Mouse (Mus musculus) ovary, adult 2 months (tissue): ENCODE measurements around the gene Adamts4. TPM values are rescaled to one million over a fixed set of nuclear protein-coding genes. Genes with fewer than 3 reads are reported as not detected.

Experiments used
- polyA plus RNA-seq: library from polyadenylated mRNA; depleted of rRNA; stranded (reverse); fragments of >200 nt; gene quantifications from 2 replicates; pipeline ENCODE4 v1.2.3, GENCODE M21; 2012; rRNA removed

Adamts4 gene
- polyA plus RNA-seq, result 24.2 and 26.9 TPM in 2 replicates

DNA sequence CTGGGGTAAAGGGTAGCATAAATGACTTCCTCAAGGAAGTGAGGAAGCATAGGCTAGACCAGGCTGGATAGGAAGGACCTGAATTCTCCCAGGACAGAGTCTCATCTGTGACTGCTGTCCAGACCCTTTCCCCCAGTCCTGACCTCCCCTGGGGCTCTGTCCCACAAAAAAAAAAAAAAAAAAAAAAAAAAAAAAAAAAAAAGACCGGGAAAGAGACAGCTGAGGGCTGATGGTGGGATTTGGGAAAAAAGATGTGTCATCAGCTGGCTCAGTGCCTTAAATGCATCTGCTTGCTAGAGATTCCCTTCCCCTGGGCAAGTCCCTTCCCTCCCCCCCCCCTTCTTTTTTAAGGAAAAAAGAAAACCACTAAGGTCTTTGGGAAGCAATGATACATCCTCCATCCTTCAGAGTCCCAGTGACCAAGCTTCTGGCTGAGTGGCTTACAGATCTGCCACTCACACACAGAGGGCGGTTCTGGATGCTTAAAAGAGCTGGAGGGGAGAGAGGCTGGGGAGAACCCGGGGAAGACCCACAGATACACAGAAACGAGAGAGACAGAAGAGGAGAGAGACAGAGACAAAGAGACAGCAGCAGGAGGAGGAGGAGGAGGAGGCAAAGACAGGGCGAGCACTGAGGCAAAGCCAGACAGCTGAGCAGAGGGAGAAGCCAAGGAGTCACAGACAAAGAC lies at the start of gene Adamts4:
Gene Adamts4, plus strand, starts transcription at position 509 of the 688 bp plus-strand sequence.

DNA sequence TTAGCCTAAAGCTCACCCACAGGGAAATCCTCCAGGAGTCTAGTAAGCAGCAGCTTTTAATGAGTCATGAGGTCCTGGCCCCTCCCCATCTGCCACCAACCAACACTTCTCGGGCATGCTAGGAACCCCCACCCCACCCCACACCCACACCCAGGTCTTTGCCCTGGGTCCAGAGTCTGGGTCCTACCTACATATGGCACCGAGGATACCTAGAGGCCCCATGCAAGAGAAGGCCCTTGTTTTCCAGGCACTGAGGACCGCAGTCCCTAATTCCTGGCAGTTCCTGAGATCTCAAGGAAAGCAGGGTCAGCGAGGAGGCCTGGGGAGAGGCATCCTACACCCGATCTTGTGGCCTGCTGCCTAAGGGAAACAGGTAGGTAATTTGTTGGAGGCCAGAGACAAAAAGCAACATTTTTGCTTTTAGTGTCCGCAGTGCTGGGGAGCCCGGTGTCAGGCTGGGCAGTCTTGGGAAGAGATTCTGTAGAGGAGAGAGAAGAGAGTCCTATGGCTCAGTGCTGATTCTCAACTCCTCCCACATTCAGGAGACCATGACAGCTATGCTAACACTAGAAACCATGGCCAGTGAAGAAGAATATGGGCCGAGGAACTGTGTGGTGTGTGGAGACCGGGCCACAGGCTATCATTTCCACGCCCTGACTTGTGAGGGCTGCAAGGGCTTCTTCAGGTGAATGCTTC lies 36.3 kb upstream of the Adamts4 start, which contains the start of gene Nr1i3:
Gene Nr1i3, plus strand, starts transcription at position 170 of the 696 bp plus-strand sequence.

DNA sequence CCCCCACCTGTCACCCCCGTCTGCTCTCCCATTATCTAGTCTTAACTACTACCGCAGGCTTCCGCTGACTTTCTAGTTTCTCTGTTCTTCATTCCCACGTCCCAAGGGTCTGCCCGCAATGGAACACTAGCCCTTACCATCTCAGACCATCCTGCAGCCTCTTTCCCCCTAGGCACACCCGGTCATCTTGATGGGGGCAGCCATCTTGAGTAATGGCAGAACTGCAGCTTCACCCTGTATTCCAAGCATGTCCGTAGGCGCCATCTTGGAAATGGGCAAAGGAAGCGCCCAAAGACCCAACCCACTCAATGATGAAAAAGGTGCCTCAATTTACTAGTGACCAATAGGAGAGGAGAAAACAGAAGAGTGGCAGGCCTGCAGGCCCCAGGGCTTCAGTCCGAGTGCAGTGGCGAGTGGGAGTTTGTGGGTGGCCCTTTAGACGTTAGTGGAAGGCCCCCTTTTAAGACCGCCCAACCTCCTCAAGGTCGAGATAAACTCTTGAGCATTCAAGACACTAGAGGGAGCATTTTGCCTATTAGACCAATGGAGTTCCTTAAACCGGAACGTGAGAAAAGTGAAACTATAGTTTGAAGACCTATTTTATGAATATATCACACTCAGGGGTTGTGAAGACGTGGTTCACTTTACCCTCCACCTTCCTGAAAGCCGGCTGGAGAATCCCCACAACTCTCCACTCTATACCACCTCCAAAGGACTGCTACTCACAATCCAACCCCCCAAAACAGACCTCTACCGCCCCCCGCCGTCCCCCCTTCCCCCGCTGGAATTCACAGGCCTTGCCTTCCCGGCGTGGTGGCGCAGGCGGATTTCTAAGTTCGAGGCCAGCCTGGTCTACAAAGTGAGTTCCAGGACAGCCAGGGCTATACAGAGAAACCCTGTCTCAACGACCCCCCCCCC lies 27.7 kb upstream of the Adamts4 start, which contains the start of gene Tomm40l:
Gene Tomm40l, minus strand, starts transcription at position 277 of the 918 bp plus-strand sequence.

DNA sequence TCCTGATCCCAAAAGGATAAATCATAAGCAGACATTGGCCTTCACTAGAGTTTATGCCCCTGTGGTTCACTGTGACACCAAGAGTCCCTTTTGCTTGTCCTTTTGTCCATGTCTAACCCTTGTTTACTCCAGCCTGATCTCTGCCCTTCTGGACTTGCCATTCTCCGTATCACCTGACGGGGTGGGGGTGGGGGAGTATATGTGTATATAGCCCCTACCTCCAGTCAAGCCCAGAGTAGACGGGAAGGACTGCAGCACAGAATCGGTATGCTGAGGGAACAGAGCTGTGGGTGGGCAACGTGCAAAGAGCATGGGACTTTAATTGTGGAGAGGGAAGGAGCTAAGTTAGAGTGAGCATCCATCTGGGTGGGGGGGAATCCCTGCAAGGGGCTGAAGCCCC lies 25.4 kb upstream of the Adamts4 start, which contains the start of gene Apoa2:
Gene Apoa2, plus strand, starts transcription at position 198 of the 400 bp plus-strand sequence.

DNA sequence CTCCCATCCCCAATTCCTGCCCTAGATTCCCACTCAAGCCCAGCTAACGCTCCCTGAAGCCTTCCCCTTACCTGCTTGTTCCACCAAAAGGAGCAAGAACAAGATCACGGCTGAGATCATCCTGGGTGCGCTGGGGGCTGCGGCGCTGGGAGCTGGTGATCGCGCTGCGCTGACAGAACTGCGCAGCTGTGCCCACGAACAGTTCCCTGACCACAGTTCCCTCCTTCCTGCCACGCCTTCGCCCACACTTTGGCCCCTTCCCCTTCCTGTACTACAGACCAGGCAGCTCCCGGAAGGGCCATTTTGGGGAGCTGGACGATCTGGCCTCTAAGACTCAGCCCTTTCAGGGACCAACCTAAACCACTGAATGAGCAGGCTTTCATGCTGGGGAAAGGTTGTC lies 16.1 kb upstream of the Adamts4 start, which contains the start of gene Fcer1g:
Gene Fcer1g, minus strand, starts transcription at position 240 of the 400 bp plus-strand sequence.

DNA sequence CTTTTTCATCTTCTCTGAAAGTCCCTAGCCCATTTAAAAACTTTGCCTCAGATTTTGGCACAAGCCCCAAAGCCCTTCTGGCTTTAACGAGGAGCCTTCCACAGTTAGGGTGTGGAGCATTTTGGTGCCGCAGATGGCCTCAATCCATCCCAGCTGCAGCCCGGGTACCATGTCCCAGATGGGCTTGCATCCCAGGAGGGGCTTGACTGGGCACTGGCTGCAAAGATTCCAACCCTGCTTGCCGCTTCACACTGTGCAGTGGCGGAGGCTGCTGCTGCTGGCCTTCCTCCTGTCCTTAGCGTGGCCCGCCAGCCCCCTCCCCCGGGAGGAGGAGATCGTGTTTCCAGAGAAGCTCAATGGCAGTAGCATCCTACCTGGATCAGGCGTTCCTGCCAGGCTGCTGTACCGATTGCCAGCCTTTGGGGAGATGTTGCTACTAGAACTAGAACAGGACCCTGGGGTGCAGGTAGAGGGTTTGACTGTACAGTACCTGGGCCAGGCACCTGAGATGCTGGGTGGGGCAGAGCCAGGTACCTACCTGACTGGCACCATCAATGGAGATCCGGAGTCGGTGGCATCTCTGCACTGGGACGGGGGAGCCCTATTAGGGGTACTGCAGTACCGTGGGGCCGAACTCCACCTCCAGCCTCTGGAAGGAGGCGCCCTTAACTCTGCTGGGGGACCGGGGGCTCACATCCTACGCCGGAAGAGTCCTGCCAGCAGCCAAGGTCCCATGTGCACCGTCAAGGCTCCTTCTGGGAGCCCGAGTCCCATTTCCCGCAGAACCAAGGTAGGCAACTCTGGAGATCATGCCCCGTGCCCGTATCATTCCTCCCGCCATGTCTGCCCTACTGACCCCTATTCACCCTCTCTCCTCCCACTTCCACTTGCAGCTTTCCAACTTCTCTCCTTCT lies 716 bp downstream of the Adamts4 start, which contains the start of gene Ndufs2:
Gene Ndufs2, minus strand, starts transcription at position 709 of the 914 bp plus-strand sequence.

DNA sequence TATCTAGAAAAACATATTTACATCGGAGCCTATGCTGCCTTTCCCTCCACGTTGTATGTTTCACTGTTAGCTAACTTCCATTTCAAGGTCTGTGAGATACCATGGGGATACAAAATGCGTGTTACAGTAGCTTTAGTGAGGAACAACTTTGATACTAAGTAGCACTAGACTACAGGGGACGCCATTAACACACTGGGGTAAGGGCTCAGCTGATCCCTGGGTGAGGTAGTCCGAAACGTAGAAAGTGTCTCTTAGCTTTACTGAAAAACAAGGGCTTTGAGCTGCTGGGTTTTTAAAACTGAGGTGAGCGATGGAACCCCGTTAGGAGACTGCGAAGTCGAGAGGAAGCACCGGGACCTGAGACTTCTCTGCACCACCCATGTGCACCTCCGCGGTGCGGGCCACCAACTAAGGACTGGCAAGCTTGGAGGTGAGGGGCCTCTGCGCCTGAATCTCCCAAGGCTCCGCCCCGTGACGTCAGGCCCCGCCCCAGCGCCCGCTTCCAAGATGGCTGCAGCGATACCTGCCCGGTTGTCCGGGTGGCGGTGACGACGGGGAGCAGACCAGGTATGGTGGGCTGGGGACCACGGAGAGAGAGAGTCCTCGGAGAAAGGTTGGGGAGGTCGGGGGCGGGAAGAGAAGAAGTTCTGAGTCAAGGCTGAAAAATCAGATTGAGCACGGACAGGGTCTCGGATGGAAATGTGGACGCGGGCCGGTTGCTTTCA lies 19.8 kb downstream of the Adamts4 start, which contains the start of gene B4galt3:
Gene B4galt3, plus strand, starts transcription at position 481 of the 725 bp plus-strand sequence.

DNA sequence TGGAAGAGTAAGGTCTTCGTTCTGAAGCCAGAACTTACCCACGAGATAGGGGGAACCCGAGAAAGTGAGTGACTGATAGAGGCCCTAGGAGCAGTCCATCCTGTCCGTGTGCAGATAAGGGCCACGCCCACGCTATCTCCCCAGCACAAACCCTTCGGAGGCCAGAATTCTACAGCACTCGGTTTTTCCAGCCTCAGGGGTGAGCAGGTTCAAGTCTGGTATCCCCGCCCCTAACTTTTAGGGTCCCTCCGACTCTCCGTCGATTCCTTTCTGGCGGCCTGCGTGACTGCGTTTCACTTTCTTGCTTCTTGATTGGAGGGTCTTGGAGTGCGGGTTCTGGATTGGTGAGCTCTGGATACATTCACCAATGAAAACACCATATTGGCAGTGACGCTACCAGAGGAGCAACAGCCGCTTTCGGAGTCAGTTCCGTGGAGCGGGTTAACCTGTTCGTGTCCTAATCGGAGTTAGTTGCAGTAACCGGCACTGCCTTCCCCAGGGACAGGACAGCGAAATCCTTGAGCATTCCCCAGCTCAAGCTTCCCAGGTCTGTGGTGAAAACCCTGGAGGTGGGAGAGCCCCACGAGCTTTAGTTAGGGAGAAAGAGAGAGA lies 30.8 kb downstream of the Adamts4 start, which contains the start of gene Ppox:
Gene Ppox, minus strand, starts transcription at position 271 of the 612 bp plus-strand sequence.

DNA sequence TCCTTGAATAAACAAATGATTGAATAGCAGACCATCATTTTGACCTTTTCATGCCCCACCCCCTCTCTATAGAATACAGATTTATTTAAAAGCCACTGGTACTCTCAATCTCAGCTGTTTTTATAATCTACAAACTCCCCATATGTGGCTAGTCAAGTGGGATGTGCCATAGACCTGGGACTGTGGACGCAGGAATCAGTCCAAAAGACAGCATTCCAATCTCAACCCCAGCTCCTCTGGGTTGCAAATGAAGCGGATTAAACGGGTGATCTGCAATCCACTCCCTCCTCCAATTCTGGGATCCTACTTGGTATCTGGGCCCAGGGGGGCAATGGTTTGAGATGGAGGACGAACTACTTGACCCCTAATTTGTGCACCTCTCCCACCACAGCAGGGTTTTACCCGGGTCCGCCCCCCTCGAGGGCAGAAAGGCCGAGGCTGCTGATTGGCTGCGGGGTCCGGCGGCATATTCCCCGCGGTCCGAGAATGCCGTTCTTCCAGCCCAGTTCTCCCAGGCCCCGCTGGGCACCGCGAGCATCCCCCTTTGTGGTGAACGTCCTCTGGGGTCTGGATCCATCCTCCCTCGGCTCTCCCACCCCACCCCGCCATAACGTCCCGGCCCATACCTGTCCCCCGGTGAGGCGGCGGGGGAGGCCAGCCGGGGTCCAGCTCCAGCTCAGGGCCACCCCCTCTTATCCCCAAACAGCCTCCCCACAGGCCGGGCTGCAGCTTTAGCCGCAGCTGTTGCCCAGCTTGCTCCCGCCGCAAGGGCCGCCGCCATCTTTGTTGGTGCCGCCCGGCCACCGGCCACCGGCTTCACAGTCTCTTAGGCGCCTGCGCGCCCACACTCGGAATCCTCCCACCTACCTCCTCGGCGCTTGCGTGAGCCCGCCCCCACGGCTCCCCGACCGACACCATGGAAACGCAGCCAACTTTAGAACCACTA lies 37.2 kb downstream of the Adamts4 start, which contains the start of gene Usp21:
Gene Usp21, minus strand, starts transcription at position 856 of the 946 bp plus-strand sequence.

DNA sequence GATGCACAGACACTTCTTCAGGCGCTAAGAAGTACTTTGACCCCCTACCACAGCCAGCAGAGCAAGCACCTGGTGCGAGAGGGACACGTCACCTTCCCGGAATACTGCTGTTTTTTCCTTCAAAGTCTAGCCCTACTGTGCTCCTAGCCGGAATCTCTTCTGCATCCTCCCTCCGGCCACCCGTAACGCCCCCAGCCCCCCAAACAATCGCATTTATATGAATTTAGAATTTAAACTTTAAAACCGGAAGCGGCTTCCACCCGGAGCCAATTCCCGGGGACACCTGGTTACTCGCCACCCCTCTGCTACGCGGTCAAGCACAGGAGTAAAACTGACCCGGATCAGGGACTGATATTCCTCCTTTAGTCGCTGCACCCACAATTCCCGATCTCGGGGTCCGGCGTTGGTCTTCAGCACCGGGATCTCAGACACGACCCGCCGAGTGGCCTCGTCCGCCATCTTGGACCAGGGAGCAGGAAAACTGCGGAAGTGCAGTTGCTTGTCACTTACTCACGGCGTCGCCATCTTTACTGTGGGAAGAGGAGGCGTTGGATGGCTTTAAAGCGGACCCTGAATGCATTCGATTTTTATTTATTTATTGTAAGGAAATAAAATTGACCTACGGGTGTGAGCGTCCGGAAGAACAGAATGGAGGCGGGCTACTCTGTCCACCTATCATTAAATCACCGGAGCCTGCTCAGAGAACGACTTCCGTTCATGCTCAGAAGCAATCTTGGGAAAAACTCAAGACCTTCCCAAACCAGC lies 44.3 kb downstream of the Adamts4 start, which contains the start of gene Ufc1:
Gene Ufc1, minus strand, starts transcription at position 727 of the 765 bp plus-strand sequence.

Other genes with a start within 250 kb of the Adamts4 start
- gene Fcgr4, start 231.5 kb upstream of the Adamts4 start, polyA plus RNA-seq, result 1.6 and 2.6 TPM in 2 replicates
- gene Fcgr3, start 185.5 kb upstream of the Adamts4 start, polyA plus RNA-seq, result 6.7 and 12.5 TPM in 2 replicates
- gene Cfap126, start 136.5 kb upstream of the Adamts4 start, polyA plus RNA-seq, result 22.2 and 34.8 TPM in 2 replicates
- 122 and 172 TPM in 2 replicates for gene Sdhc, start 99.8 kb upstream of the Adamts4 start, polyA plus RNA-seq
- 0.94 and 1.6 TPM in 2 replicates for gene Mpz, start 99.7 kb upstream of the Adamts4 start, polyA plus RNA-seq
- 46.5 and 111 TPM in 2 replicates for gene Pcp4l1, start 54.2 kb upstream of the Adamts4 start, polyA plus RNA-seq
- 0.12 and 0.35 TPM in 2 replicates for gene Nr1i3, start 36.5 kb upstream of the Adamts4 start, polyA plus RNA-seq
- gene Tomm40l, start 27.9 kb upstream of the Adamts4 start, polyA plus RNA-seq, result 29.2 and 35.2 TPM in 2 replicates
- 3.0 and 21.2 TPM in 2 replicates for gene Apoa2, start 25.4 kb upstream of the Adamts4 start, polyA plus RNA-seq
- 66.5 and 67.8 TPM in 2 replicates for gene Fcer1g, start 16.1 kb upstream of the Adamts4 start, polyA plus RNA-seq
- gene Ndufs2, start 967 bp downstream of the Adamts4 start, polyA plus RNA-seq, result 116 and 119 TPM in 2 replicates
- 90.9 and 109 TPM in 2 replicates for gene B4galt3, start 19.9 kb downstream of the Adamts4 start, polyA plus RNA-seq
- gene Ppox, start 30.8 kb downstream of the Adamts4 start, polyA plus RNA-seq, result 65.2 and 73.2 TPM in 2 replicates
- gene Usp21, start 37.6 kb downstream of the Adamts4 start, polyA plus RNA-seq, result 70.8 and 77.9 TPM in 2 replicates
- 12.1 and 13.5 TPM in 2 replicates for gene Ufc1, start 44.6 kb downstream of the Adamts4 start, polyA plus RNA-seq
- gene Dedd, start 78.7 kb downstream of the Adamts4 start, polyA plus RNA-seq, result 41.8 and 54.8 TPM in 2 replicates
- gene Nit1, start 95.2 kb downstream of the Adamts4 start, polyA plus RNA-seq, result 46.4 and 55.9 TPM in 2 replicates
- gene Pfdn2, start 95.2 kb downstream of the Adamts4 start, polyA plus RNA-seq, result 7.0 and 13.1 TPM in 2 replicates
- 4.5 and 5.9 TPM in 2 replicates for gene Klhdc9, start 110.4 kb downstream of the Adamts4 start, polyA plus RNA-seq
- 4.7 and 5.7 TPM in 2 replicates for gene Nectin4, start 119.7 kb downstream of the Adamts4 start, polyA plus RNA-seq
- gene Arhgap30, start 138.5 kb downstream of the Adamts4 start, polyA plus RNA-seq, result 2.8 TPM in 2 replicates
- gene Usf1, start 160.9 kb downstream of the Adamts4 start, polyA plus RNA-seq, result 142 and 162 TPM in 2 replicates
- gene Tstd1, start 168.5 kb downstream of the Adamts4 start, polyA plus RNA-seq, result 0.76 and 1.2 TPM in 2 replicates
- gene F11r, start 187.1 kb downstream of the Adamts4 start, polyA plus RNA-seq, result 63.7 and 67.6 TPM in 2 replicates